Mouse (Mus musculus): ENCODE measurements around the gene Hdac9.
A peak's percentile ranks its signal among the peaks of the same experiment; 100 is the strongest.

Hdac9 gene

DNA sequence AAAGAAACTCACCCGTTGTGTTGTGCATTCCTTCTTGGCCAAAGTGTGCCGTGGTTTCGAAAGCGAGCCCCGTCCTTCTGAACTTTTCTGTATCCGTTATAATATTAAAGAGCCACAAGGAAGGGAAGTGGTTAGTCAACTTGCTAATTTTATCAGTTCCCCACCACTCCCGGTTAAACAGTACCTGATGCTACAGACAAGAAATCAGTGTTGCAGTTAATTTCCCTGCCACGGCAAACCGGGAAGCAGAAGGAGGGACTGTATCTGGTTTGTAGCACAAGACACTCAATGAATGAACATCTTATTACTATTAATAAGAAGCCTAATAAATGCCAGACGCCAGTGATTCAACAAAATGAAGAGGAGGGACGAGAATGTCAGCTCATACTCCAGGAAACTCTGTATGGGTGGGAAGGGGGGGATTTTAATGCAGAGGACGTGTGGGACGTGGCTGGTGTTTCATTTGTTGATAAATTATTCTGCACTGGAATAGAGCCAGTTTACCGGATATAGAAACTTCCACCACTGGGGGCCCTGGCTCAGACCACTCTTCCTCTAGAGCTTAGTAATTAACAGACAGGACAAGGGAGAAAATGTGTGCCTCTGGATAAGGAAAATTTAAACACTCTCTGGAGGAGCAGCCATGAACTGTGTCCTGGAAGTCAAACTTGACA, 202.5 kb downstream of the Hdac9 start:
- no peak for DNase-seq (ENCODE audit: low read depth, low spot score)

DNA sequence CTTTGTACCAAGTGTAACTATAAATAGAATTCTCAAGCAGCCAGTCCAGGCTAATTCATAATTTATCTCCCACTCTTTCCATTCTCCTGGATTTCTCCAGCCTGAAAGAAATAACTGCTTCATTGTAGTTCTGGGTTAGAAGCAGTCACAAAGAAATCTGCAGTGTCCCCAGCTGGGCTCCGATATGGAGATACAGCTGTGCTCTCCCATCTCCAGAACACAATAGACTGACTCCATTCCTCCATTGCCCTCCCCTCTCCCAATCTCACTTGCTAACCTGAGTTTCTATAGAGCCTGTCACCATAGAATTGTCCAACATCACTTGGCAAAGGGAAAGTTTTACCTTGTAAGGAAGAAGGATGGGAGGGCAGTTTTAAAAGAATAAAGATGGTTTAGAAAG, 218.9 kb downstream of the Hdac9 start:
- no peak for DNase-seq (ENCODE audit: low read depth, low spot score)

- DNase-seq (ENCODE audit: low read depth, low spot score) = no peak
Observed at GRCm38 (mm10) chr12:34696736-34697135, 220.2 kb downstream of the Hdac9 start.

DNA sequence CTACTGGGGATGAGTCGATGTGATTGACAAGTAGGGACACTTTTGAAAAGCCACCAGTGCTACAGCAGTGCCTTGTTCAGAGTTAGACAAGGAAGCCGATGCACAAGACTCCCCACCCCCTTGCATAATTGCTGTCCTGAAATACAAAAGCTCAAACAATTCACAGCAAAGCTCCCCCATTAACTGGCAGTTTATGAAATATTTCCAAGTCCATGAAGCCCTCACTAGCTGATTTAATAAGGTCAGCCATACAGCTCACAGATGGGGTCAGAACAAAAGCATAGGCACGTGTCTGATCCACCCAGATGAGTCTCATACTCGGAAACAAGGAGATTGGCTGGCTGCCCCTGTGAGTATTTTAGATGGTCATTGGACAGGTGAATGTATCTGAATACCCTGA, 228.0 kb downstream of the Hdac9 start:
- DNase-seq (ENCODE audit: low read depth, low spot score) = no peak

- DNase-seq (ENCODE audit: low read depth, low spot score) = no peak
Observed at GRCm38 (mm10) chr12:34683375-34683774, 233.5 kb downstream of the Hdac9 start.

GRCm38 (mm10) chr12:34682657-34683056, 234.2 kb downstream of the Hdac9 start:
- DNase-seq (ENCODE audit: low read depth, low spot score) = no peak

GRCm38 (mm10) chr12:34680576-34680975, 236.3 kb downstream of the Hdac9 start:
- no peak for DNase-seq (ENCODE audit: low read depth, low spot score)

DNA sequence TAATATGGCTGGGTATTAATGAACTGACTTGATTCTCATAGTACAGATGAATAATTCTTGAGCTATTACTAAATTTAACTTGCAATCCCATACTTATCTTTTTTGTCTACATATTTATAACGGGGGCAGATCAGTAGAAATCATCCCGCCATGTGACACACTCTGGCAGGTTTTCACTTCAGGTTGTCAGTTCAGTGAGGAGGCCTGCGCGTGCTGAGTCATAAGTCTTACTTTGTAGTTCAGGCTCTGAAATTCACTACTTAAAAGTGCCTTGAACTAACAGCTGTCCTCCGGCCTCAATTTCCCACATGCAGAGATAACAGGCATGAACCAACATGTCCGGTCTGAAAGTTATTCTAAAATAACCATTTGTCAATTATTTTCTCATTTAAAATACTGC, 239.8 kb downstream of the Hdac9 start:
- DNase-seq (ENCODE audit: low read depth, low spot score) = no peak

GRCm38 (mm10) chr12:34674235-34674634, 242.7 kb downstream of the Hdac9 start:
- no peak for DNase-seq (ENCODE audit: low read depth, low spot score)

DNA sequence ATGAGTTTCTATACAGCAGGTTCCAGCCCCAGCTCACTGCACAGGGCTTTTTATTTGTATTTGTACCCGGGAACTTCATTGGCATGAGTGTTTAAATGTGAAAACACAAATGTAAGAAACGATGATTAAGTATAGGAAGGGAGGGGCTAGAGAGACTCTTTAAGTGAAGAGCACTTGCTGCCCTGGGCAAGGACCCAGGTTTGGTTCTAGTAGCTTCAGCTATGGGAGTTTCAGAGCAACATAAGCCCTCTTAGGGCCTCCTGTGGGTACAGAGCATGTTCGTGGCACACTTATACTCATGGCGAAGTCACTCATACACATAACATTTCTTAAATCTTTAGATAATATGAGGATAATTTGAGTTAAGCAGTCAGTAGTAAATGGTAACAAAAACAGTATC, 243.4 kb downstream of the Hdac9 start:
- DNase-seq (ENCODE audit: low read depth, low spot score) = no peak

GRCm38 (mm10) chr12:34664758-34665157, 252.1 kb downstream of the Hdac9 start:
- peak; percentile 28 for DNase-seq (ENCODE audit: low read depth, low spot score)

DNA sequence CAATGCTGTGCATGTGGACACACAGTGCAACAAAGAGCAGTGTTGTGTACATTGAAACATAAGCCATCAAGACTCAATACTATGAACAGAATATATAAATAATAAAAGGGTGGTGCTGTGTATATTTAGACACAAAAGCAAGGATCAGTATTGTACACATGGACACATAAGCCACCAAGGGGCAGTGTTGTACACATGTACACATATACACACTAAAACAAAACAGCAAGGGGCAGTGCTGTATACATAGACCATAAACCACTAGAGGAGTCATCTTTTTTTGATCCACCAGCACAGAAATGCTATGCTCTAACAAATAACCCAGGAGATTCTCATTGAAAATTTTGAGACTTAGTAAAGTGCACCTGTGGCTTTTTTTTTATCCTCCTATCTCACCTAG, 255.5 kb downstream of the Hdac9 start:
- no peak for DNase-seq (ENCODE audit: low read depth, low spot score)

DNA sequence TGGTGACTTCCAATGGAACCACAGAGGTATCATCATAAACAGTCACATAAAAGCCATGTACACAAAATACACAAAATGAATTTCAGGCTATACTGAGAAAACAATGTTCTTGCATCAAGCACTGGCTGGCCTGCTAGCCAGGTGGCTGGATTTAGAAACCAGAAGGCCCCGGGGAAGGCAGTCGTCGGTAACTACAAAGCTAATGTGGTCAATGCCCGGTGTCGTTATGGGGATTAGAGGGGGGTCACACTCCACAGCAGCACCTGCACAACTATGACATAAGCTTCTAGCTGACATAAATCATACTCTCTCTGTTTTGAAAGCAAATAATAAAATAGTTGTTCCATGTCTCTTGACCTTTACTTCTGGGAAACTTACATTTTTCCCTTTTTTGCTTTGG, 256.9 kb downstream of the Hdac9 start:
- no peak for DNase-seq (ENCODE audit: low read depth, low spot score)

DNA sequence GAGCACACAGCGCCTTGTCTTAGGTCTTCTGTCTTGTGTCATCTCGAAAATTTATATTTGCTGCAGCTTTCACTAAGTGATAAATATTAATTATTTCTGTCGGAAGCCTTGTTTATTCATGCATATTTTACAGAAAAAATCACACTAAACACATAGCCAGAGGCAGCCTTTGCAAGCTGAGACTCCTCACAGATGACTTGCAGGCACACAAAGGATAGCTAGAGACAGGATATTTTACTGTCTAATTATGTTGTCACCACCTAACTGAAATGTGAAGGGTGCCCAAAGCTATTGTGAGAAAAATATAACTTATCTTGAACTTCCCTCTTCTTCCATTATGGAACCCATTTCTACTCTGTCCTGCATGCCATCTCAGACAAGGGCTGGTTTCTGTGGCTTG, 258.3 kb downstream of the Hdac9 start:
- DNase-seq (ENCODE audit: low read depth, low spot score) = no peak

- DNase-seq (ENCODE audit: low read depth, low spot score) = no peak
Observed at GRCm38 (mm10) chr12:34658119-34658518, 258.8 kb downstream of the Hdac9 start.

DNA sequence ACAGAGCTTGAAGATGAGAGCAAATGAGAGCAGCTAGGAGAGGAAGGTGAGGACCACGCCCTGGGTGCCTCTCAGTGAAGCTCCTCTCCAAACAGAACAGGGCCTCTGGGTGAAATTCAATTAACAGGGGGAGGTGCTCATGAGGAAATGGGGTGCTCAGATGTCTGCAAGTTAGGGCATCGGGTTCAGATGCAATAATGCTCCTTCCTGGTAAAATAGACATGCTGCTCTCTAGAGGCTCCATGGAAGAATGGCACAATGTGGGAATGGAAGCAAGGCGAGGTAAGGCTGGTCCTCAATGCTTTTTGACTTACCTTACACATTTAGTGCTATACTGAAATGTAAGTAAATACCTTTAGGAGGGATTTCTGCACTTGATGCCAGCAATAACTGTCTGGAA, 263.3 kb downstream of the Hdac9 start:
- no peak for DNase-seq (ENCODE audit: low read depth, low spot score)

GRCm38 (mm10) chr12:34648753-34649152, 268.1 kb downstream of the Hdac9 start:
- no peak for DNase-seq (ENCODE audit: low read depth, low spot score)

- no peak for DNase-seq (ENCODE audit: low read depth, low spot score)
Observed at GRCm38 (mm10) chr12:34641705-34642259, 275.1 kb downstream of the Hdac9 start.

GRCm38 (mm10) chr12:34637238-34638124, 279.4 kb downstream of the Hdac9 start:
- no peak for DNase-seq (ENCODE audit: low read depth, low spot score)

GRCm38 (mm10) chr12:34619101-34619500, 297.8 kb downstream of the Hdac9 start:
- no peak for DNase-seq (ENCODE audit: low read depth, low spot score)

GRCm38 (mm10) chr12:34618321-34618720, 298.6 kb downstream of the Hdac9 start:
- DNase-seq (ENCODE audit: low read depth, low spot score) = no peak

- no peak for DNase-seq (ENCODE audit: low read depth, low spot score)
Observed at GRCm38 (mm10) chr12:34617836-34618235, 299.1 kb downstream of the Hdac9 start.

- DNase-seq (ENCODE audit: low read depth, low spot score) = no peak
Observed at GRCm38 (mm10) chr12:34614796-34615195, 302.1 kb downstream of the Hdac9 start.

Data from skeletal muscle tissue, adult 2 months (tissue).